Mouse (Mus musculus): ENCODE measurements around the gene Ubr2. TPM values are rescaled to one million over a fixed set of nuclear protein-coding genes. Genes with fewer than 3 reads are reported as not detected.
A peak's percentile ranks its signal among the peaks of the same experiment; 100 is the strongest.

The Ubr2 gene
- polyA plus RNA-seq, 1 experiment from 2014 or later = 22.5 TPM

- Histone ChIP-seq H3K27me3 (ENCODE audit: control insufficient read depth, insufficient read depth, low read length) (no peaks in the 10 kb centered on the region), H3K9ac (no peak overlapping the region), H3K9me3 (ENCODE audit: control insufficient read depth, low read length) (no peaks in the 10 kb centered on the region), H3K36me3 (replicated peaks; ENCODE audit: control insufficient read depth, insufficient read depth) (no peaks in the 10 kb centered on the region), H3K4me3 (replicated peaks; ENCODE audit: low read length) (no peak overlapping the region), H3K27ac (no peak overlapping the region), H3K4me1 (replicated peaks; ENCODE audit: control insufficient read depth, insufficient read depth, low read length) (peaks cover 4% of the 10 kb centered on the region; the same call in 1 of the 2 replicates), H3K4me2 (replicated peaks) (no peak overlapping the region)
- ATAC-seq (ENCODE audit: low FRiP score) (no peak), DNase-seq (ENCODE audit: low spot score) (no peak)
Measured at GRCm38 (mm10) chr17:47034536-47034935, 24.2 kb upstream of the Ubr2 start.

- no peak overlapping the region for H3K9ac ChIP-seq
- no peak overlapping the region for H3K4me3 ChIP-seq (replicated peaks; ENCODE audit: low read length)
- no peaks in the 10 kb centered on the region for H3K9me3 ChIP-seq (ENCODE audit: control insufficient read depth, low read length)
- DNase-seq (ENCODE audit: low spot score) (peak; percentile 44), ATAC-seq (ENCODE audit: low FRiP score) (no peak)
- no peaks in the 10 kb centered on the region for H3K27me3 ChIP-seq (ENCODE audit: control insufficient read depth, insufficient read depth, low read length)
- no peaks in the 10 kb centered on the region for H3K36me3 ChIP-seq (replicated peaks; ENCODE audit: control insufficient read depth, insufficient read depth)
- WGBS = 3% methylated on average over 4 of the region's 4 CpGs
- H3K4me1 ChIP-seq (replicated peaks; ENCODE audit: control insufficient read depth, insufficient read depth, low read length) = no peaks in the 10 kb centered on the region
- no peak overlapping the region for H3K4me2 ChIP-seq (replicated peaks)
- H3K27ac ChIP-seq = no peak overlapping the region
Measured at GRCm38 (mm10) chr17:47033643-47034042, 23.3 kb upstream of the Ubr2 start.

- 76% methylated on average over 1 of the region's 1 CpGs for WGBS
- H3K36me3 ChIP-seq (replicated peaks; ENCODE audit: control insufficient read depth, insufficient read depth) = no peaks in the 10 kb centered on the region
Measured at GRCm38 (mm10) chr17:47024805-47025204, 14.4 kb upstream of the Ubr2 start.

GRCm38 (mm10) chr17:47023369-47023768 lies 13.0 kb upstream of the Ubr2 start:
- H3K4me2 ChIP-seq (replicated peaks) = no peak overlapping the region
- no peaks in the 10 kb centered on the region for H3K9me3 ChIP-seq (ENCODE audit: control insufficient read depth, low read length)
- no peaks in the 10 kb centered on the region for H3K36me3 ChIP-seq (replicated peaks; ENCODE audit: control insufficient read depth, insufficient read depth)
- H3K4me3 ChIP-seq (replicated peaks; ENCODE audit: low read length) = no peak overlapping the region
- H3K9ac ChIP-seq = no peak overlapping the region
- no peaks in the 10 kb centered on the region for H3K4me1 ChIP-seq (replicated peaks; ENCODE audit: control insufficient read depth, insufficient read depth, low read length)
- H3K27me3 ChIP-seq (ENCODE audit: control insufficient read depth, insufficient read depth, low read length) = no peaks in the 10 kb centered on the region
- DNase-seq (ENCODE audit: low spot score) (no peak), ATAC-seq (ENCODE audit: low FRiP score) (no peak)
- H3K27ac ChIP-seq = no peak overlapping the region
- WGBS = 81% methylated on average over 1 of the region's 1 CpGs

More at GRCm38 (mm10) chr17:47024805-47025204, 14.4 kb upstream of the Ubr2 start:
- Histone ChIP-seq H3K9me3 (ENCODE audit: control insufficient read depth, low read length) (no peaks in the 10 kb centered on the region), H3K27ac (no peak overlapping the region), H3K4me3 (replicated peaks; ENCODE audit: low read length) (no peak overlapping the region), H3K4me2 (replicated peaks) (no peak overlapping the region), H3K4me1 (replicated peaks; ENCODE audit: control insufficient read depth, insufficient read depth, low read length) (no peaks in the 10 kb centered on the region), H3K27me3 (ENCODE audit: control insufficient read depth, insufficient read depth, low read length) (no peaks in the 10 kb centered on the region), H3K9ac (no peak overlapping the region)
- DNase-seq (ENCODE audit: low spot score) (no peak), ATAC-seq (ENCODE audit: low FRiP score) (no peak)

GRCm38 (mm10) chr17:47012896-47013295 lies 2.5 kb upstream of the Ubr2 start:
- ATAC-seq (ENCODE audit: low FRiP score) (no peak), DNase-seq (ENCODE audit: low spot score) (no peak)
- Histone ChIP-seq H3K36me3 (replicated peaks; ENCODE audit: control insufficient read depth, insufficient read depth) (no peaks in the 10 kb centered on the region), H3K27ac (no peak overlapping the region), H3K4me2 (replicated peaks) (no peak overlapping the region), H3K9ac (no peak overlapping the region), H3K9me3 (ENCODE audit: control insufficient read depth, low read length) (no peaks in the 10 kb centered on the region), H3K27me3 (ENCODE audit: control insufficient read depth, insufficient read depth, low read length) (no peaks in the 10 kb centered on the region), H3K4me1 (replicated peaks; ENCODE audit: control insufficient read depth, insufficient read depth, low read length) (peaks cover 12% of the 10 kb centered on the region), H3K4me3 (replicated peaks; ENCODE audit: low read length) (no peak overlapping the region)
- WGBS = 39% methylated on average over 11 of the region's 11 CpGs

GRCm38 (mm10) chr17:47011661-47012043 lies 1.3 kb upstream of the Ubr2 start:
- H3K27ac ChIP-seq = peak overlapping the region; percentile 47; the same call in 1 of the 2 replicates
- DNase-seq (ENCODE audit: low spot score) (no peak), ATAC-seq (ENCODE audit: low FRiP score) (no peak)
- peaks cover 12% of the 10 kb centered on the region for H3K4me1 ChIP-seq (replicated peaks; ENCODE audit: control insufficient read depth, insufficient read depth, low read length)
- no peak overlapping the region for H3K4me3 ChIP-seq (replicated peaks; ENCODE audit: low read length)
- no peak overlapping the region for H3K4me2 ChIP-seq (replicated peaks)
- H3K36me3 ChIP-seq (replicated peaks; ENCODE audit: control insufficient read depth, insufficient read depth) = peaks cover 6% of the 10 kb centered on the region; the same call in 1 of the 2 replicates
- H3K9ac ChIP-seq = no peak overlapping the region
- no peaks in the 10 kb centered on the region for H3K9me3 ChIP-seq (ENCODE audit: control insufficient read depth, low read length)
- H3K27me3 ChIP-seq (ENCODE audit: control insufficient read depth, insufficient read depth, low read length) = no peaks in the 10 kb centered on the region
- 89% methylated on average over 1 of the region's 1 CpGs for WGBS

- peak overlapping the region; percentile 84 for H3K4me2 ChIP-seq (replicated peaks)
- H3K27ac ChIP-seq = peak overlapping the region; percentile 47
- no peaks in the 10 kb centered on the region for H3K9me3 ChIP-seq (ENCODE audit: control insufficient read depth, low read length)
- peaks cover 12% of the 10 kb centered on the region for H3K4me1 ChIP-seq (replicated peaks; ENCODE audit: control insufficient read depth, insufficient read depth, low read length)
- 13% methylated on average over 25 of the region's 25 CpGs for WGBS
- no peaks in the 10 kb centered on the region for H3K27me3 ChIP-seq (ENCODE audit: control insufficient read depth, insufficient read depth, low read length)
- DNase-seq (ENCODE audit: low spot score) (peak; percentile 80), ATAC-seq (ENCODE audit: low FRiP score) (peak; percentile 67)
- peak overlapping the region; percentile 81 for H3K4me3 ChIP-seq (replicated peaks; ENCODE audit: low read length)
- no peak overlapping the region; the same call in 1 of the 2 replicates for H3K9ac ChIP-seq
- H3K36me3 ChIP-seq (replicated peaks; ENCODE audit: control insufficient read depth, insufficient read depth) = peaks cover 8% of the 10 kb centered on the region; the same call in 1 of the 2 replicates
Measured at GRCm38 (mm10) chr17:47010722-47011660, 635 bp upstream of the Ubr2 start.

GRCm38 (mm10) chr17:47009546-47009897 lies 834 bp downstream of the Ubr2 start:
- Histone ChIP-seq H3K36me3 (replicated peaks; ENCODE audit: control insufficient read depth, insufficient read depth) (peaks cover 8% of the 10 kb centered on the region; the same call in 1 of the 2 replicates), H3K9me3 (ENCODE audit: control insufficient read depth, low read length) (no peaks in the 10 kb centered on the region), H3K27me3 (ENCODE audit: control insufficient read depth, insufficient read depth, low read length) (no peaks in the 10 kb centered on the region), H3K4me3 (replicated peaks; ENCODE audit: low read length) (peak overlapping the region; percentile 81), H3K4me1 (replicated peaks; ENCODE audit: control insufficient read depth, insufficient read depth, low read length) (peaks cover 17% of the 10 kb centered on the region), H3K4me2 (replicated peaks) (peak overlapping the region; percentile 84), H3K9ac (peak overlapping the region; percentile 89), H3K27ac (peak overlapping the region; percentile 89)
- 2% methylated on average over 13 of the region's 13 CpGs for WGBS
- no peak for ATAC-seq (ENCODE audit: low FRiP score)
- DNase-seq (ENCODE audit: low spot score) = no peak

- no peaks in the 10 kb centered on the region for H3K27me3 ChIP-seq (ENCODE audit: control insufficient read depth, insufficient read depth, low read length)
- H3K9ac ChIP-seq = peak overlapping the region; percentile 89
- H3K4me3 ChIP-seq (replicated peaks; ENCODE audit: low read length) = peak overlapping the region; percentile 81
- 0 out of 2 replicates have a peak overlapping the region, but pooled peaks have one; percentile 89 for H3K27ac ChIP-seq
- H3K36me3 ChIP-seq (replicated peaks; ENCODE audit: control insufficient read depth, insufficient read depth) = peaks cover 8% of the 10 kb centered on the region; the same call in 1 of the 2 replicates
- ATAC-seq (ENCODE audit: low FRiP score) (no peak), DNase-seq (ENCODE audit: low spot score) (peak; percentile 28)
- H3K9me3 ChIP-seq (ENCODE audit: control insufficient read depth, low read length) = no peaks in the 10 kb centered on the region
- peak overlapping the region; percentile 84 for H3K4me2 ChIP-seq (replicated peaks)
- WGBS = 22% methylated on average over 6 of the region's 6 CpGs
- peaks cover 17% of the 10 kb centered on the region for H3K4me1 ChIP-seq (replicated peaks; ENCODE audit: control insufficient read depth, insufficient read depth, low read length)
Measured at GRCm38 (mm10) chr17:47009016-47009415, 1.3 kb downstream of the Ubr2 start.

All from hindbrain, embryonic 14.5 days (tissue).